Mouse (Mus musculus) CH12.LX (cell line): ENCODE measurements at regions not wholly inside any gene's neighbourhood (a gene's known extent, or its start where the extent isn't known, plus 50 kb on each side); places are given as distances from the start of the nearest gene placed in this dataset.

Experiments used
- CHD2 ChIP-seq: IDR thresholded peaks from 2 replicates; pipeline ENCODE4 v1.6.1; 2011; ENCODE audit warnings: low read length, improper control_type of control experiment
- CTCF ChIP-seq, 2 experiments: IDR thresholded peaks in 1 of 2; conservative IDR thresholded peaks in 1 of 2; 2 replicates each; pipeline ENCODE4 v1.5.1; 2011 to 2012; ENCODE audit warnings: low read depth in 2 of 2, low read length in 2 of 2, improper control_type of control experiment in 1 of 2, inconsistent platforms in 1 of 2, mild to moderate bottlenecking in 1 of 2, moderate library complexity in 1 of 2
- ELF1 ChIP-seq: IDR thresholded peaks from 2 replicates; pipeline ENCODE4 v1.6.1; 2014; ENCODE audit warnings: low read depth, mild to moderate bottlenecking, inconsistent platforms, low read length, improper control_type of control experiment
- EP300 ChIP-seq: IDR thresholded peaks from 2 replicates; pipeline ENCODE4 v1.6.1; 2011; ENCODE audit warnings: low read length, improper control_type of control experiment
- ETS1 ChIP-seq: conservative IDR thresholded peaks from 2 replicates; pipeline ENCODE4 v1.6.1; 2012; ENCODE audit warnings: low read depth, mild to moderate bottlenecking, inconsistent platforms, low read length, improper control_type of control experiment, moderate library complexity
- GABPA ChIP-seq: IDR thresholded peaks from 2 replicates; pipeline ENCODE4 v1.6.1; 2012; ENCODE audit warnings: low read depth, low read length, improper control_type of control experiment, inconsistent platforms; ENCODE audit not compliant: insufficient replicate concordance
- JUND ChIP-seq: conservative IDR thresholded peaks from 2 replicates; pipeline ENCODE4 v1.6.1; 2011; ENCODE audit warnings: low read depth, low read length, improper control_type of control experiment
- NELFE ChIP-seq: IDR thresholded peaks from 2 replicates; pipeline ENCODE4 v1.6.1; 2011; ENCODE audit warnings: low read depth, low read length, improper control_type of control experiment
- POLR2A ChIP-seq: IDR thresholded peaks from 2 replicates; pipeline ENCODE4 v1.6.1; 2011; ENCODE audit warnings: low read depth, mild to moderate bottlenecking, improper control_type of control experiment, low read length
- USF1 ChIP-seq: IDR thresholded peaks from 2 replicates; pipeline ENCODE4 v1.6.1; 2014; ENCODE audit warnings: low read depth, mild to moderate bottlenecking, inconsistent platforms, low read length, improper control_type of control experiment
- ZC3H11A ChIP-seq: IDR thresholded peaks from 2 replicates; pipeline ENCODE4 v1.6.1; 2012; ENCODE audit warnings: low read depth, mild to moderate bottlenecking, inconsistent platforms, low read length, improper control_type of control experiment

- TF ChIP-seq CTCF (conservative IDR thresholded peaks at IDR 0.05 in 1 of 2, IDR thresholded peaks at IDR 0.05 in 1 of 2; ENCODE audit: low read depth in 2 of 2, low read length in 2 of 2) (no peak), EP300 (no peak), NELFE (no peak), JUND (no peak), ELF1 (no peak), POLR2A (no peak), USF1 (no peak), CHD2 (no peak), GABPA (no peak), ZC3H11A (no peak), ETS1 (no peak)
Measured at GRCm38 (mm10) chr8:92028308-92028707, 226.4 kb upstream of the Irx3 start.
